Mouse (Mus musculus): ENCODE measurements around the gene Fthl17c.
"Not testable (repeated sequence)": the region's sequence is repeated elsewhere in the genome, so short reads cannot be mapped to it uniquely, and the experiment has no call there.

Gene Fthl17c

DNA sequence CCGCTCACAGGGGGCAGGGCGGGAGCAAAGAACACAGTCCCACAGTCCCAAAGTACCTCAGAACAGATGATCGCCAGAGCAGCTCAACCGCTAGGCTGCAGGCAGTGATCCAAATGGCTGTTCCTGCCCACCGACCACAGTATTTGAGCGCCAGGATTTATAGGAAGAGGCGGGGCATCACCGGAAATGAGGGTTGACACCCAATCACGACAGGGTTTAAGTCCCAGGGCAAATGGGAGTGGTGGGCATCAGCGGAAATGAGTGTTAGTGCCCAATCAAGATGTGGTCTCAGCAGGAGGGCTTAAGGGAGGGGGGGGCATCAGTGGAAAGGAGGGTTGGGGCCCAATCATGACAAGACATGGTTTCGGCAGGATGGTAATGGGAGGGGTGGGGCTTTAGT lies at the start of gene Fthl17c:
Fthl17c (minus strand) TSS at position 101 of the 400 bp plus-strand sequence.
- not testable (repeated sequence) for DNase-seq (ENCODE audit: low spot score)

DNA sequence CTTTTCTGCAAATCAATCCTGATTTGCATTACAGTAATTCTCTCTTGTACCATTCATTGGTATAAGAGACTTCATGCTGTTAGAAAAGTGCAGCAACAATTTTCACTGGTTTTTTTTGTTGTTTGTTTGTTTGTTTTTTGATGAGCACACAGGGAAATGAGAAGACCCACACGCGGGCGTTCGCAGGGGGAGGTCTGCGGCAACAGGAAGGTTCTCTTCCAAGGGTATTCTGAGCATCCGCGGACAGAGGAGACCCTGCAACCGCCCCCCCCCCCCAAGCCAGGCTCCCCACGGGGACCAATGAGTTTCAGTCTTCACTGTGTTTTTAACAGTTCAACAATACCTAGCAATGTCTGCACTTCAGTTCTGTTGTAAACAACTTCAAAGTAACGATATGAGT lies 43.1 kb upstream of the Fthl17c start:
- DNase-seq (ENCODE audit: low spot score) = no peak

DNA sequence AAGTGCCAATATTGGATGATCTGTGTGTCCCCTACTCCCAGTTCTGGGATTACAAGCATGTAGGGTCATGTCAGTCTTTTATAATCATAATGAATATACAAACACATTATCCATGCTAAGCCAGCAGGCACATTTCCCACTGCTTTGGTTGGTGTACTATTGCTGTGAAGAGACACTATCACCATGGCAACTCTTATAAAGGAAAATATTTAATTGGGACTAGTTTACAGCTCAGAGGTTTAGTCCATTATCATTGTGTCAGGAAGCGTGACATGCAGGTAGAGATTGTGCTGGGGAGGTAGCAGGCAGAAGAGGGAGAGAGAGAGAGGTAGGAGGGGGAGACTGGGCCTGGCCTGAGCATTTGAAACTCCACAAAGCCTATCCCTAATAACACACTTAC lies 39.7 kb upstream of the Fthl17c start:
- no peak for DNase-seq (ENCODE audit: low spot score)

DNA sequence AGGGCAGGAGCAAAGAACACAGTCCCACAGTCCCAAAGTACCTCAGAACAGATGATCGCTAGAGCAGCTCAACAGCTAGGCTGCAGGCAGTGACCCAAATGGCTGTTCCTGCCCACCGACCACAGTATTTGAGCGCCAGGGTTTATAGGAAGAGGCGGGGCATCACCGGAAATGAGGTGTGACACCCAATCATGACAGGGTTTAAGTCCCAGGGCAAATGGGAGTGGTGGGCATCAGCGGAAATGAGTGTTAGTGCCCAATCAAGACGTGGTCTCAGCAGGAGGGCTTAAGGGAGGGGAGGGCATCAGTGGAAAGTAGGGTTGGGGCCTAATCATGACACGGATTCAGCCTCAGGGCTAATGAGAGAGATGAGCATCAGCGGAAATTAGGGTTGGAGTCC lies 10.3 kb upstream of the Fthl17c start, which contains the start of gene Fthl17d:
Fthl17d (minus strand) TSS at position 101 of the 400 bp plus-strand sequence.
- not testable (repeated sequence) for DNase-seq (ENCODE audit: low spot score)

DNA sequence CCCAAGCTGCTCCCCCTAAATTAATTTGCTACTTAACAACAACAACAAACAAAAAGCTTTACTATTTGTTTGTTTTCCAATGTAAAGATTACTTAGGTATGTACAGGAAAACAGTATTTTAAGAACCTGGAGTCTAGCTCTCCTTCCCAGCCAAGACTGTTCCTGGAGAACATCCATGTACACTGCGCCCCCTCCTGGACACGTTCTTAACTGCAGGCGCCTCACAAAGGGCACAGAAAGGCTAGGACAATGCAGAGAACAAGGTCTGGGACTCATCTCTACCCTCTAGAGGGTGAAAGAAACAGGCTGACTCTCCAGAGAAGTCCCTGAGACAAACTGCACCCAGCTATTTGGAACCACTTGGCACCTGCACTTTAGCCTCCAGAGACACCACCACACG lies 11.7 kb downstream of the Fthl17c start:
- DNase-seq (ENCODE audit: low spot score) = not testable (repeated sequence)

DNA sequence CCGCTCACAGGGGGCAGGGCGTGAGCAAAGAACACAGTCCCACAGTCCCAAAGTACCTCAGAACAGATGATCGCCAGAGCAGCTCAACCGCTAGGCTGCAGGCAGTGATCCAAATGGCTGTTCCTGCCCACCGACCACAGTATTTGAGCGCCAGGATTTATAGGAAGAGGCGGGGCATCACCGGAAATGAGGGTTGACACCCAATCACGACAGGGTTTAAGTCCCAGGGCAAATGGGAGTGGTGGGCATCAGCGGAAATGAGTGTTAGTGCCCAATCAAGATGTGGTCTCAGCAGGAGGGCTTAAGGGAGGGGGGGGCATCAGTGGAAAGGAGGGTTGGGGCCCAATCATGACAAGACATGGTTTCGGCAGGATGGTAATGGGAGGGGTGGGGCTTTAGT lies 13.5 kb downstream of the Fthl17c start, which contains the start of gene Fthl17b:
Fthl17b (minus strand) TSS at position 101 of the 400 bp plus-strand sequence.
- not testable (repeated sequence) for DNase-seq (ENCODE audit: low spot score)

DNA sequence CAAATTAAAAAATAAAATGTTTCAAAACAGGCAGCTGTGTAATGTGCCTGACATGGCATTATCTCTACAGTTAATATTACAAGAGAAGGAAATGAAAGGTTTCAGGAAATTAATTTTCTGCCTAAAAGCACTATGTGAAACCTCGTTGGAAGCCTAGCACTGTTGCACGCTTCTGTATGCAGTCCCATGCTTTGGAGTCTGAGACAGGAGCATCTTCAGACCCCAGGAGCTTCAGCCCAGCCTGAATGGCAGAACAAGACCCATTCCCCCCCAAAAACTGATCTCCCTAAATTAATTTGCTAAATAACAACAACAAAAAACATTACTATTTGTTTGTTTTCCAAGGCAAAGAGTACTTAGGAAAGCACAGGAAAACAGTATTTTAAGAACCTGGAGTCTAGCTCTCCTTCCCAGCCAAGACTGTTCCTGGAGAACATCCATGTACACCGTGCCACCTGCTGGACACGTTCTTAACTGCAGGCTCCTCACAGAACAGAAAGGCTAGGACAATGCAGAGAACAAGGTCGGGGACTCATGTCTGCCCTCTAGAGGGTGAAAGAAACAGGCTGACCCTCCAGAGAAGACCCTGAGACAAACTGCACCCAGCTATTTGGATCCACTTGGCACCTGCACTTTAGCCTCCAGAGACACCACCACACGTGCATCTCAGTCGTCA lies 28.1 kb downstream of the Fthl17c start:
- peak; percentile 76 for DNase-seq (ENCODE audit: low spot score)

DNA sequence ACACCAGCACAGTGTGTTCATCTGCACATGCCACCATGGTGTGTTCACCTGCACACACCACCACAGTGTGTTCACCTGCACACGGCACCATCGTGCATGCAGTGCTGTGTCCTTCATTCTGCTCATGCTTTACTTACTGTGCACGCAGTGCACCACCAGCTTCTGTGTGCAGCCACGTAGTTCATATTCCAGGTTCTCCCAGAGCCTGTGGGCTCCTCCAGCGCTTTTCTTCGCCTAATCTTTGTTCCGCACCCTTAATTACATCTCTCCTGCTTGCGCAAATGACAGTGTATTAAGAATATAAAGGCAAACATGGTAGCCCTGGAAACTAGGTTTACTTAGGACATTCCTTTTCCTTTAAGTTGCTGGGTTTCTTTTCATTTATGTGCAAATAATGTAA lies 32.3 kb downstream of the Fthl17c start:
- no peak for DNase-seq (ENCODE audit: low spot score)

DNA sequence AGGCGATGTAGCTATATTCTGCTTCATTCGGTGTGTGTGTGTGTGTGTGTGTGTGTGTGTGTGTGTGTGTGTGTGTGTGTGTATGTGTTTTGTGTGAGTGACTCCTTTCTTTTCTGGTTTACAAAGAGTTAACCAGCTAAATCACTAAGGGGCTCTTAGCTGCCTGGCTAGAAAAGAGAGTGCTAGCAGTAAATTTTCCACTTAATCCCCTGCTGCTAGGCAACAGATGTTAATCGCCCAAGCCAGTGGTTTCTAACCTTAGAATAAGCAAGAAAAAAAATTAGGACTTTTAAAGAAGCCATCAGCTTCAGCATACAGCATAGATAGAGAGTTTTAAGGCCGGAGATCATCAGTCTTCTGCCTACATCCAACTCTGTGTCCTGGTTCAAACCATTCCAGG lies 49.1 kb downstream of the Fthl17c start:
- DNase-seq (ENCODE audit: low spot score) = no peak

Measured in ovary, postnatal 14 days (tissue).